Mouse (Mus musculus) forelimb bud, embryonic 11.5 days (tissue): ENCODE measurements around the gene Cox6a1.
"Not testable (repeated sequence)": the region's sequence is repeated elsewhere in the genome, so short reads cannot be mapped to it uniquely, and the experiment has no call there.

Source experiments
- DNase-seq: peaks from one replicate; pipeline ENCODE4 v3.0.0-alpha.2; 2012; ENCODE audit warnings: low read depth, low spot score

Gene Cox6a1

GRCm38 (mm10) chr5:115349225-115349555 is 409 bp upstream of the Cox6a1 start:
- no peak for DNase-seq

- peak; percentile 89 for DNase-seq
These were observed 1.2 kb downstream of the Cox6a1 start for GRCm38 (mm10) chr5:115347564-115347963.

- DNase-seq = no peak
These were observed 7.2 kb downstream of the Cox6a1 start for GRCm38 (mm10) chr5:115341314-115342165.

- peak; percentile 84 for DNase-seq
These were observed 8.0 kb downstream of the Cox6a1 start, which contains the start of the genes Gatc and Triap1 for GRCm38 (mm10) chr5:115340577-115341313. TSS of gene Gatc (minus strand) at chr5:115341178. TSS of gene Triap1 (plus strand) at chr5:115341225.

GRCm38 (mm10) chr5:115340007-115340406 is 8.8 kb downstream of the Cox6a1 start:
- no peak for DNase-seq

GRCm38 (mm10) chr5:115333626-115334025 is 15.2 kb downstream of the Cox6a1 start:
- DNase-seq = no peak

GRCm38 (mm10) chr5:115330955-115331354 is 17.8 kb downstream of the Cox6a1 start:
- no peak for DNase-seq

- DNase-seq = no peak
These were observed 20.9 kb downstream of the Cox6a1 start for GRCm38 (mm10) chr5:115327610-115328548.

- peak; percentile 92 for DNase-seq
These were observed 21.7 kb downstream of the Cox6a1 start, which contains the start of gene Srsf9 for GRCm38 (mm10) chr5:115326875-115327609. TSS of gene Srsf9 (plus strand) at chr5:115327177.

- no peak for DNase-seq
These were observed 22.4 kb downstream of the Cox6a1 start for GRCm38 (mm10) chr5:115326256-115326831.

GRCm38 (mm10) chr5:115319004-115319940 is 29.5 kb downstream of the Cox6a1 start:
- peak; percentile 40 for DNase-seq

- DNase-seq = peak; percentile 85
These were observed 31.0 kb downstream of the Cox6a1 start for GRCm38 (mm10) chr5:115317645-115318328.

GRCm38 (mm10) chr5:115316968-115317644 is 31.7 kb downstream of the Cox6a1 start:
- peak; percentile 35 for DNase-seq

GRCm38 (mm10) chr5:115313668-115313943 is 35.2 kb downstream of the Cox6a1 start:
- no peak for DNase-seq

- no peak for DNase-seq
These were observed 35.7 kb downstream of the Cox6a1 start for GRCm38 (mm10) chr5:115312816-115313667.

GRCm38 (mm10) chr5:115312354-115312753 is 36.4 kb downstream of the Cox6a1 start:
- no peak for DNase-seq

- DNase-seq = not testable (repeated sequence)
These were observed 46.6 kb downstream of the Cox6a1 start for GRCm38 (mm10) chr5:115302190-115302589.
